In genomic region chr13:115132435-115132834, GRCm38 (mm10) we compare ENCODE assay signal across 11 mouse cellular contexts. TPM values are rescaled to one million over a fixed set of nuclear protein-coding genes. Genes with fewer than 3 reads are reported as not detected.
DNase-seq lines count a peak whose midpoint lies in the region; ATAC-seq and TF ChIP-seq lines count a peak whose summit lies in the region.
"Had no signal": no experiment of that assay in that cellular context is flagged by ENCODE, and none has a peak within 500 bp of the region (broad histone marks: within the 10 kb centered on the region; RNA-seq: fewer than 3 reads in every experiment).

No protein-coding gene starts in this region.

- WGBS in heart, embryonic 14.5 days: 9% methylated on average over 5 of the region's 5 CpGs
- WGBS in embryonic facial prominence, embryonic 14.5 days: 6% methylated on average over 5 of the region's 5 CpGs

- H3K4me1 ChIP-seq in heart, embryonic 14.5 days (ENCODE audit: control insufficient read depth in 2 of 2, insufficient read depth in 2 of 2, low read length in 2 of 2): peaks cover 0 to 4% of the 10 kb centered on the region in 2 experiments; a peak in 1 of 4 replicates
- no peaks in the 10 kb centered on the region for H3K4me1 ChIP-seq in embryonic facial prominence, embryonic 14.5 days (ENCODE audit: control insufficient read depth, insufficient read depth, low read length)
- H3K4me1 ChIP-seq: stomach, embryonic 15.5 days had no signal

- no peak for DNase-seq in heart, postnatal 4 days
- no peak for DNase-seq in Patski (ENCODE audit: low read depth, low spot score)
- DNase-seq in embryonic facial prominence, embryonic 14.5 days (ENCODE audit: low spot score): peak; percentile 55
- peak; percentile 73 for DNase-seq in kidney, postnatal 14 days
- no peak for DNase-seq in thymus, postnatal 0 days (ENCODE audit: low spot score)
- no peak for DNase-seq in spleen, adult 18-20 months
- no peak for DNase-seq in testis, postnatal 14 days (ENCODE audit: low spot score)

- TF ChIP-seq CTCF in Patski (IDR thresholded peaks at IDR 0.05): no peak

- CTCF ChIA-PET in Patski (lab: Charles Lee): interaction anchor here (0.9 kb wide), 1 partner anchor 32 kb away, joined by 3 read pairs; no protein-coding TSS in a partner anchor

- H3K4me3 ChIP-seq in heart, embryonic 14.5 days (ENCODE audit: control insufficient read depth in 1 of 2, insufficient read depth in 1 of 2, low read depth in 1 of 2, low read length in 2 of 2): no peak overlapping the region
- H3K4me3 ChIP-seq in embryonic facial prominence, embryonic 14.5 days (ENCODE audit: low read depth, low read length): no peak overlapping the region
- H3K4me3 ChIP-seq: stomach, embryonic 15.5 days had no signal

- H3K9ac ChIP-seq in heart, embryonic 14.5 days (ENCODE audit: low read length): no peak overlapping the region
- no peak overlapping the region for H3K9ac ChIP-seq in embryonic facial prominence, embryonic 14.5 days (ENCODE audit: low read depth, low read length)
- H3K9ac ChIP-seq: stomach, embryonic 15.5 days had no signal

- no peaks in the 10 kb centered on the region for H3K27me3 ChIP-seq in heart, embryonic 14.5 days (ENCODE audit: control insufficient read depth, insufficient read depth, low read length)
- no peaks in the 10 kb centered on the region for H3K27me3 ChIP-seq in Patski
- no peaks in the 10 kb centered on the region for H3K27me3 ChIP-seq in embryonic facial prominence, embryonic 14.5 days (replicated peaks; ENCODE audit: control insufficient read depth, insufficient read depth, low read length)
- H3K27me3 ChIP-seq: stomach, embryonic 15.5 days had no signal

- peak overlapping the region; percentile 40 for H3K4me2 ChIP-seq in heart, embryonic 14.5 days (ENCODE audit: low read length)
- H3K4me2 ChIP-seq in embryonic facial prominence, embryonic 14.5 days (ENCODE audit: low read depth, low read length): no peak overlapping the region
- H3K4me2 ChIP-seq: stomach, embryonic 15.5 days had no signal

- in situ Hi-C loops in Patski (cut with MboI; ENCODE audit: low pct_unique_long_range_greater_than_20kb): no loop called here

- peak overlapping the region; percentile 26 to 54 for H3K27ac ChIP-seq in heart, embryonic 14.5 days (replicated peaks in 1 of 2; ENCODE audit: control insufficient read depth in 1 of 2, insufficient read depth in 1 of 2, low read depth in 2 of 2, low read length in 2 of 2)
- no peak overlapping the region for H3K27ac ChIP-seq in embryonic facial prominence, embryonic 14.5 days (replicated peaks; ENCODE audit: low read depth, low read length)
- H3K27ac ChIP-seq: macrophage; stomach, embryonic 15.5 days had no signal

- H3K36me3 ChIP-seq in heart, embryonic 14.5 days (ENCODE audit: control insufficient read depth, insufficient read depth, low read length): no peaks in the 10 kb centered on the region
- H3K36me3 ChIP-seq in embryonic facial prominence, embryonic 14.5 days (ENCODE audit: control insufficient read depth, insufficient read depth, low read length): no peaks in the 10 kb centered on the region
- H3K36me3 ChIP-seq: stomach, embryonic 15.5 days had no signal

- no peaks in the 10 kb centered on the region for H3K9me3 ChIP-seq in heart, embryonic 14.5 days (ENCODE audit: control insufficient read depth, low read length)
- no peaks in the 10 kb centered on the region for H3K9me3 ChIP-seq in embryonic facial prominence, embryonic 14.5 days (ENCODE audit: control insufficient read depth, low read length)
- H3K9me3 ChIP-seq: stomach, embryonic 15.5 days had no signal

- no peak for ATAC-seq in heart, embryonic 14.5 days (ENCODE audit: insufficient number of reproducible peaks, insufficient read depth, low FRiP score, low read depth)
- ATAC-seq in Patski: peak; percentile 73
- ATAC-seq in embryonic facial prominence, embryonic 14.5 days (ENCODE audit: low read depth): no peak
- ATAC-seq: forebrain, embryonic 14.5 days had no signal

- POLR2A ChIA-PET in Patski (lab: Charles Lee): no interaction called here

RNA-seq across cellular contexts. Expression of gene Itga1, which starts 30.7 kb away (rescaled TPM):
- polyA plus RNA-seq in heart, embryonic 14.5 days (2014; fragmentation: Nextera tagmentation; extraction: Ambion mirVana): 32.6 and 32.9 TPM in 2 replicates
- 10 to 100 TPM; 82.4 to 86.8 TPM for total RNA-seq in heart, postnatal 4 days (2021)
- polyA plus RNA-seq in Patski (2021): 59.2 TPM
- 11.6 and 12.6 TPM in 2 replicates for polyA plus RNA-seq in embryonic facial prominence, embryonic 14.5 days (2014; fragmentation: Nextera tagmentation; extraction: Ambion mirVana)
- 2.0 and 2.5 TPM in 2 replicates for polyA plus RNA-seq in thymus, postnatal 0 days (2015; fragmentation: Nextera tagmentation; extraction: Ambion mirVana)

RNA-seq across cellular contexts. Expression of gene Gm49395, which starts 30.7 kb away (rescaled TPM):
- 8.4 and 11.1 TPM in 2 replicates for polyA plus RNA-seq in heart, embryonic 14.5 days (2014; fragmentation: Nextera tagmentation; extraction: Ambion mirVana)
- 10 to 100 TPM; 25.0 to 27.5 TPM for total RNA-seq in heart, postnatal 4 days (2021)
- 2.2 TPM for polyA plus RNA-seq in Patski (2021)
- polyA plus RNA-seq in embryonic facial prominence, embryonic 14.5 days (2014; fragmentation: Nextera tagmentation; extraction: Ambion mirVana): 4.7 and 6.1 TPM in 2 replicates
- polyA plus RNA-seq in thymus, postnatal 0 days (2015; fragmentation: Nextera tagmentation; extraction: Ambion mirVana): 2.0 and 2.6 TPM in 2 replicates
- polyA plus RNA-seq: macrophage had no signal

RNA-seq across cellular contexts. Expression of gene Pelo, which starts 42.4 kb away (rescaled TPM):
- 6.8 and 7.3 TPM in 2 replicates for polyA plus RNA-seq in heart, embryonic 14.5 days (2014; fragmentation: Nextera tagmentation; extraction: Ambion mirVana)
- total RNA-seq in heart, postnatal 4 days (2021): 10 to 100 TPM; 34.5 to 37.0 TPM
- 34.9 TPM for polyA plus RNA-seq in Patski (2021)
- 6.6 and 6.7 TPM in 2 replicates for polyA plus RNA-seq in embryonic facial prominence, embryonic 14.5 days (2014; fragmentation: Nextera tagmentation; extraction: Ambion mirVana)
- polyA plus RNA-seq in thymus, postnatal 0 days (2015; fragmentation: Nextera tagmentation; extraction: Ambion mirVana): 6.5 and 7.8 TPM in 2 replicates

Comparison
In these comparisons a context has a peak if more than half of its experiments do, and no peak if none do; other contexts are left out.
1. DNase-seq: peak in embryonic facial prominence, embryonic 14.5 days (single experiment) and kidney, postnatal 14 days (single experiment); none in heart, postnatal 4 days (single experiment), Patski (single experiment), thymus, postnatal 0 days (single experiment), spleen, adult 18-20 months (0 of 2) and testis, postnatal 14 days (single experiment).